Mouse (Mus musculus): ENCODE results near the gene Plpp1. TPM values are rescaled to one million over a fixed set of nuclear protein-coding genes. Genes with fewer than 3 reads are reported as not detected.

Gene Plpp1
- polyA plus RNA-seq, 1 experiment: 5.1 TPM

- peaks cover 77% of the 10 kb centered on the region for H3K4me1 ChIP-seq (ENCODE audit: control insufficient read depth)
- no peak for TF ChIP-seq TAL1 (IDR thresholded peaks at IDR 0.05; ENCODE audit: low read length)
- TF ChIP-seq GATA1 (IDR thresholded peaks at IDR 0.05; ENCODE audit: low read length): no peak
- no peak overlapping the region for H3K4me3 ChIP-seq (replicated peaks)
- no peaks in the 10 kb centered on the region for H3K9me3 ChIP-seq (ENCODE audit: control insufficient read depth, low read length)
- peaks cover 3% of the 10 kb centered on the region for H3K36me3 ChIP-seq (ENCODE audit: control insufficient read depth)
- H3K27me3 ChIP-seq (ENCODE audit: control insufficient read depth): no peaks in the 10 kb centered on the region
Observed at GRCm38 (mm10) chr13:112759364-112759763, 41.2 kb upstream of the Plpp1 start.

GRCm38 (mm10) chr13:112759777-112760537 lies 40.6 kb upstream of the Plpp1 start:
- Histone ChIP-seq H3K36me3 (ENCODE audit: control insufficient read depth) (peaks cover 3% of the 10 kb centered on the region), H3K27me3 (ENCODE audit: control insufficient read depth) (no peaks in the 10 kb centered on the region), H3K9me3 (ENCODE audit: control insufficient read depth, low read length) (no peaks in the 10 kb centered on the region), H3K4me3 (replicated peaks) (no peak overlapping the region), H3K4me1 (ENCODE audit: control insufficient read depth) (peaks cover 81% of the 10 kb centered on the region)
- TF ChIP-seq GATA1 (IDR thresholded peaks at IDR 0.05; ENCODE audit: low read length) (no peak), TAL1 (IDR thresholded peaks at IDR 0.05; ENCODE audit: low read length) (no peak)

- Histone ChIP-seq H3K27me3 (ENCODE audit: control insufficient read depth) (no peaks in the 10 kb centered on the region), H3K9me3 (ENCODE audit: control insufficient read depth, low read length) (no peaks in the 10 kb centered on the region), H3K4me3 (replicated peaks) (no peak overlapping the region), H3K36me3 (ENCODE audit: control insufficient read depth) (peaks cover 3% of the 10 kb centered on the region), H3K4me1 (ENCODE audit: control insufficient read depth) (peaks cover 84% of the 10 kb centered on the region)
- no peak for TF ChIP-seq GATA1 (IDR thresholded peaks at IDR 0.05; ENCODE audit: low read length)
- TF ChIP-seq TAL1 (IDR thresholded peaks at IDR 0.05; ENCODE audit: low read length): no peak
Observed at GRCm38 (mm10) chr13:112760538-112760881, 40.1 kb upstream of the Plpp1 start.

- no peak overlapping the region for H3K4me3 ChIP-seq (replicated peaks)
- H3K27me3 ChIP-seq (ENCODE audit: control insufficient read depth): no peaks in the 10 kb centered on the region
- peaks cover 3% of the 10 kb centered on the region for H3K36me3 ChIP-seq (ENCODE audit: control insufficient read depth)
- H3K4me1 ChIP-seq (ENCODE audit: control insufficient read depth): peaks cover 82% of the 10 kb centered on the region
- peaks cover 2% of the 10 kb centered on the region; the same call in 1 of the 2 replicates for H3K9me3 ChIP-seq (ENCODE audit: control insufficient read depth, low read length)
- TF ChIP-seq TAL1 (IDR thresholded peaks at IDR 0.05; ENCODE audit: low read length) (no peak), GATA1 (IDR thresholded peaks at IDR 0.05; ENCODE audit: low read length) (no peak)
Observed at GRCm38 (mm10) chr13:112761787-112762186, 38.8 kb upstream of the Plpp1 start.

- Histone ChIP-seq H3K36me3 (ENCODE audit: control insufficient read depth) (peaks cover 5% of the 10 kb centered on the region), H3K9me3 (ENCODE audit: control insufficient read depth, low read length) (peaks cover 8% of the 10 kb centered on the region), H3K27me3 (ENCODE audit: control insufficient read depth) (no peaks in the 10 kb centered on the region), H3K4me3 (replicated peaks) (no peak overlapping the region), H3K4me1 (ENCODE audit: control insufficient read depth) (peaks cover 78% of the 10 kb centered on the region)
- no peak for TF ChIP-seq TAL1 (IDR thresholded peaks at IDR 0.05; ENCODE audit: low read length)
- no peak for TF ChIP-seq GATA1 (IDR thresholded peaks at IDR 0.05; ENCODE audit: low read length)
Observed at GRCm38 (mm10) chr13:112762548-112762947, 38.0 kb upstream of the Plpp1 start.

GRCm38 (mm10) chr13:112763531-112764091 lies 37.0 kb upstream of the Plpp1 start:
- Histone ChIP-seq H3K27me3 (ENCODE audit: control insufficient read depth) (no peaks in the 10 kb centered on the region), H3K4me1 (ENCODE audit: control insufficient read depth) (peaks cover 69% of the 10 kb centered on the region), H3K36me3 (ENCODE audit: control insufficient read depth) (peaks cover 8% of the 10 kb centered on the region), H3K4me3 (replicated peaks) (peak overlapping the region; percentile 42), H3K9me3 (ENCODE audit: control insufficient read depth, low read length) (peaks cover 12% of the 10 kb centered on the region)
- TF ChIP-seq TAL1 (IDR thresholded peaks at IDR 0.05; ENCODE audit: low read length) (peak; percentile 50; the same call in 2 of the 3 replicates), GATA1 (IDR thresholded peaks at IDR 0.05; ENCODE audit: low read length) (peak; percentile 76)

- H3K9me3 ChIP-seq (ENCODE audit: control insufficient read depth, low read length): peaks cover 12% of the 10 kb centered on the region
- peaks cover 62% of the 10 kb centered on the region for H3K4me1 ChIP-seq (ENCODE audit: control insufficient read depth)
- no peak overlapping the region for H3K4me3 ChIP-seq (replicated peaks)
- H3K36me3 ChIP-seq (ENCODE audit: control insufficient read depth): peaks cover 8% of the 10 kb centered on the region
- no peak for TF ChIP-seq TAL1 (IDR thresholded peaks at IDR 0.05; ENCODE audit: low read length)
- TF ChIP-seq GATA1 (IDR thresholded peaks at IDR 0.05; ENCODE audit: low read length): no peak
- no peaks in the 10 kb centered on the region for H3K27me3 ChIP-seq (ENCODE audit: control insufficient read depth)
Observed at GRCm38 (mm10) chr13:112764556-112764955, 36.0 kb upstream of the Plpp1 start.

GRCm38 (mm10) chr13:112765654-112766053 lies 34.9 kb upstream of the Plpp1 start:
- H3K36me3 ChIP-seq (ENCODE audit: control insufficient read depth): peaks cover 8% of the 10 kb centered on the region
- no peak overlapping the region for H3K4me3 ChIP-seq (replicated peaks)
- H3K4me1 ChIP-seq (ENCODE audit: control insufficient read depth): peaks cover 56% of the 10 kb centered on the region
- no peaks in the 10 kb centered on the region for H3K27me3 ChIP-seq (ENCODE audit: control insufficient read depth)
- no peak for TF ChIP-seq GATA1 (IDR thresholded peaks at IDR 0.05; ENCODE audit: low read length)
- TF ChIP-seq TAL1 (IDR thresholded peaks at IDR 0.05; ENCODE audit: low read length): no peak
- H3K9me3 ChIP-seq (ENCODE audit: control insufficient read depth, low read length): peaks cover 12% of the 10 kb centered on the region

GRCm38 (mm10) chr13:112770528-112771328 lies 29.9 kb upstream of the Plpp1 start:
- H3K4me1 ChIP-seq (ENCODE audit: control insufficient read depth): peaks cover 20% of the 10 kb centered on the region
- no peak for TF ChIP-seq GATA1 (IDR thresholded peaks at IDR 0.05; ENCODE audit: low read length)
- TF ChIP-seq TAL1 (IDR thresholded peaks at IDR 0.05; ENCODE audit: low read length): no peak
- no peak overlapping the region for H3K4me3 ChIP-seq (replicated peaks)
- H3K36me3 ChIP-seq (ENCODE audit: control insufficient read depth): peaks cover 5% of the 10 kb centered on the region
- H3K9me3 ChIP-seq (ENCODE audit: control insufficient read depth, low read length): peaks cover 12% of the 10 kb centered on the region
- no peaks in the 10 kb centered on the region for H3K27me3 ChIP-seq (ENCODE audit: control insufficient read depth)
